Mouse (Mus musculus): ENCODE measurements around the gene Tpst1.

DNA sequence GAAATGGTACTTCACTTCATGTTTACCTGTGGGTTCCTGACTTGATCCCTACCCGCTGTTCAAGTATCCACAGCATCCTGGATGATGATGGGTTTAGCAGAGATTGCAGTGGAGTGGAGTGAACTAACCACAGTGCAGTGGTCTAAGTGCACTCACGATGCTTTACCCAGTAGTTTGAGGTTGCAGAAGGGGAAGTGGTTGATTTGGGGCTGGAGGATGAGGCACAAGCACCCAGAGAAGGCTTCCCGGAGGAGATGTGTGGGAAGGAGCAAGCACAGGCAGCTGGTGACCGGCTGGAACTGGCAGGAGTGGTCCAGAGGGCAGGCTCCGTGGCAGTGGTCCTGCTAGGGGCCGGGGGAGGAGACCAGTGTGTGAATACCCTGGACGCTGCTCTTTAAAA, 16.1 kb downstream of the Tpst1 start:
- no peak for TF ChIP-seq USF1 (IDR thresholded peaks at IDR 0.05; ENCODE audit: low read depth)
- no peak for TF ChIP-seq MAX (IDR thresholded peaks at IDR 0.05; ENCODE audit: low read depth)
- TF ChIP-seq POLR2AphosphoS2 (IDR thresholded peaks at IDR 0.05; ENCODE audit: insufficient read length, low read depth), result no peak
- TF ChIP-seq POLR2A (IDR thresholded peaks at IDR 0.05; ENCODE audit: insufficient read length, low read depth), result no peak
